Mouse (Mus musculus) liver, embryonic 13.5 days (tissue): ENCODE data around the gene Terf2. TPM values are rescaled to one million over a fixed set of nuclear protein-coding genes. Genes with fewer than 3 reads are reported as not detected.

Experiments used
- ATAC-seq: fragments of 200-750 bp; cut with Nextera tagmentation; 2 replicates; pipeline ENCODE4 v1.8.0; 2017; ENCODE audit warnings: low read depth, mild to moderate bottlenecking, moderate number of reproducible peaks, moderate library complexity
- DNase-seq: peaks from one replicate; pipeline ENCODE4 v3.0.0; 2022
- H3K27ac ChIP-seq: fragments of 300-500 bp; sonication (generic); 2 replicates; pipeline ENCODE4 v1.5.1; 2015; ENCODE audit warnings: moderate library complexity, mild to moderate bottlenecking, inconsistent platforms
- H3K27me3 ChIP-seq: fragments of 300-500 bp; sonication (generic); 2 replicates; pipeline ENCODE4 v1.6.1; 2015; ENCODE audit warnings: mild to moderate bottlenecking, inconsistent platforms
- H3K36me3 ChIP-seq: fragments of 300-500 bp; sonication (generic); 2 replicates; pipeline ENCODE4 v1.6.1; 2015; ENCODE audit warnings: mild to moderate bottlenecking, inconsistent platforms
- H3K4me1 ChIP-seq: fragments of 300-500 bp; sonication (generic); replicated peaks from 2 replicates; pipeline ENCODE4 v1.6.1; 2015; ENCODE audit warnings: inconsistent platforms
- H3K4me2 ChIP-seq: fragments of 300-500 bp; sonication (generic); 2 replicates; pipeline ENCODE4 v1.6.1; 2015; ENCODE audit warnings: inconsistent platforms, mild to moderate bottlenecking, moderate library complexity
- H3K4me3 ChIP-seq: fragments of 300-500 bp; sonication (generic); replicated peaks from 2 replicates; pipeline ENCODE4 v1.5.1; 2015; ENCODE audit warnings: mild to moderate bottlenecking, inconsistent platforms
- H3K9ac ChIP-seq: fragments of 300-500 bp; sonication (generic); 2 replicates; pipeline ENCODE4 v1.6.1; 2015; ENCODE audit warnings: mild to moderate bottlenecking, inconsistent platforms
- H3K9me3 ChIP-seq: fragments of 300-500 bp; sonication (generic); replicated peaks from 2 replicates; pipeline ENCODE4 v1.6.1; 2016; ENCODE audit warnings: inconsistent platforms
- WGBS: fragments of 180-500 bp; shearing (Covaris S2); methylation state at CpG from one replicate; pipeline ENCODE4 v1.1.7; 2015; ENCODE audit not compliant: insufficient replicate concordance; 5-methylcytosine and 5-hydroxymethylcytosine counted together
- polyA plus RNA-seq: library from polyadenylated mRNA; unstranded; fragments of >200 nt; fragmentation: Nextera tagmentation; extraction: Ambion mirVana; gene quantifications from 2 replicates; pipeline ENCODE4 v1.2.1, GENCODE M21; 2015

Terf2 gene
- polyA plus RNA-seq, 1 experiment from 2014 or later = 8.1 TPM

- peaks cover 6% of the 10 kb centered on the region; the same call in 1 of the 2 replicates for H3K27me3 ChIP-seq
- ATAC-seq (no peak; the same call in 1 of the 2 replicates), DNase-seq (no peak)
- no peaks in the 10 kb centered on the region for H3K36me3 ChIP-seq
- H3K4me2 ChIP-seq = no peak overlapping the region
- 0 out of 2 replicates have a peak, but pooled peaks cover 2% of the 10 kb centered on the region for H3K4me1 ChIP-seq
- no peak overlapping the region for H3K27ac ChIP-seq
- no peaks in the 10 kb centered on the region for H3K9me3 ChIP-seq
- WGBS = 69% methylated on average over 8 of the region's 8 CpGs
- H3K4me3 ChIP-seq = no peak overlapping the region
- no peak overlapping the region for H3K9ac ChIP-seq
These were observed 33.1 kb upstream of the Terf2 start for GRCm38 (mm10) chr8:107129171-107130025.

DNA sequence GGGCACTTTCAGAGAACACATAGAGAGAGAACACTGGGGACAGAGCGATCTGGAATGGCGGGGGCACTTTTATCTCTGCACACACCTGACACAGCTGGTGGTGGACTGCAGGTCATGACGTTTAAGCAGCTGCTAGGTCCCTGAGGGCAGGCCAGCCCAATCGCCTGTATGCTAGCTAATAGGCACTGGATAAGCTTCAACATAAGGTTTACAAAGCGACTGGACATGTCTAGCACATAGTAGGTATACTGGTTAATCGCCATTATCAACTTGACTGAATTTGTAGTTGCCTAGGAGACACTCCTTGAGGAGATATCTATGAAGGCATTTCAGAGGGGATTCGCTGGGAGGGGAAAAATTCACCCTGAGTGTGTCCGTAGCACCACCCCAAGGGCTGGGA, 28.0 kb upstream of the Terf2 start:
- Histone ChIP-seq H3K4me2 (no peak overlapping the region), H3K9ac (no peak overlapping the region), H3K9me3 (no peaks in the 10 kb centered on the region), H3K4me3 (no peak overlapping the region), H3K27ac (no peak overlapping the region), H3K4me1 (peaks cover 19% of the 10 kb centered on the region), H3K27me3 (no peaks in the 10 kb centered on the region), H3K36me3 (no peaks in the 10 kb centered on the region)
- no peak for ATAC-seq
- WGBS = 53% methylated on average over 8 of the region's 8 CpGs
- no peak for DNase-seq

GRCm38 (mm10) chr8:107123063-107123614, 26.8 kb upstream of the Terf2 start:
- no peak overlapping the region for H3K27ac ChIP-seq
- no peaks in the 10 kb centered on the region for H3K36me3 ChIP-seq
- ATAC-seq (no peak), DNase-seq (no peak)
- no peak overlapping the region for H3K9ac ChIP-seq
- no peaks in the 10 kb centered on the region for H3K9me3 ChIP-seq
- no peak overlapping the region for H3K4me2 ChIP-seq
- H3K4me1 ChIP-seq = peaks cover 24% of the 10 kb centered on the region
- no peak overlapping the region for H3K4me3 ChIP-seq
- no peaks in the 10 kb centered on the region for H3K27me3 ChIP-seq
- WGBS = 54% methylated on average over 9 of the region's 9 CpGs

DNA sequence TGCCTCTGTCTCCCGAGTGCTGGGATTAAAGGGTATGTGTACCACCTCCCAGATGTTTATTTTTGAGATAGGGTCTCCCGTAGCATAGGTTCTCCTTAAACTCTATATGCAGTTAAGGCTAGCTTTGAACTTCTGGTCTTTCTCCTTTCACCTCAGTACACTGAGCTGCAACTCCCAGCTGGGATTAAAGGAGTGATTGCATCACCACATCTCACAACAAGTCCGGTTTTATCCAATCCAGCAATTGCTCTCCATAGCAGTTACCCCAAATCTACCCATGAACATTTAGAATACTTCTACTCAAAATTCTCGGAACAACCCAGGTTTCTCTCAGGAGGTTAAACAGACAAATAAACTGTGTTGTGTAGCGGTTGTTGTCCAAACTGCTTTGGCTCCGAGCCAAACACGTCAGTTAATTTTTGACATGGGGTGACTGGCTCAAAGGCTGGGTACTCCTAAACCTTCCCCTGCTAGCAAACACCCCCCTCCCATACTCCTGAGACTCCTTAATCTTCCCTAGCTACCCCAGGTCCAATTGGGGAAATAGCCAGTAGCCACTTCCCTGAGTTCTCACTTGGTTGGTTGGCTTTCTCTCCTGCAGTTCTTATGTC, 25.4 kb upstream of the Terf2 start:
- ATAC-seq = no peak
- no peak overlapping the region for H3K4me2 ChIP-seq
- H3K9ac ChIP-seq = no peak overlapping the region
- WGBS = 73% methylated on average over 7 of the region's 7 CpGs
- DNase-seq = no peak
- H3K27ac ChIP-seq = no peak overlapping the region
- no peak overlapping the region for H3K4me3 ChIP-seq
- no peaks in the 10 kb centered on the region for H3K36me3 ChIP-seq
- no peaks in the 10 kb centered on the region for H3K9me3 ChIP-seq
- peaks cover 25% of the 10 kb centered on the region for H3K4me1 ChIP-seq
- H3K27me3 ChIP-seq = no peaks in the 10 kb centered on the region

DNA sequence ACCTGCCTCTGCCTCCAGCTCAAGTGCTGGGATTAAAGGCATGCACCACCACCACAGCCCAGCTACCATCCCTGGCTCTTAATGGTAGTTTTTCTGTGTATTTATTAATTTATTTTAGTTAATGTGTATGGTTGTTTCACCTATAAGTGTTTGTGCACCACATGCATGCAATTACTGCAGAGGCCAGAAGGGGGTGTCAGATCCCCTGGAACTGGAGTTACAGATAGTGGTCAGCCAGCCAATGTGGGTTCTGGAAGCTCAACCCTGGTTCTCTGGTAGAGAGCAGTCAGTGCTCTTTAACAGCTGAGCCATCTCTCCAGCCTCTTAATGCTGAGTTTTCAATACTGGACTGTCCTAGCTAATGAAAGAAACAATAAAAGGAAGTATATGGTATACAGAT, 24.5 kb upstream of the Terf2 start:
- Histone ChIP-seq H3K27ac (no peak overlapping the region), H3K9ac (no peak overlapping the region), H3K27me3 (no peaks in the 10 kb centered on the region), H3K4me1 (peaks cover 32% of the 10 kb centered on the region), H3K4me3 (no peak overlapping the region), H3K9me3 (no peaks in the 10 kb centered on the region), H3K4me2 (no peak overlapping the region), H3K36me3 (no peaks in the 10 kb centered on the region)
- DNase-seq = no peak
- ATAC-seq = no peak

GRCm38 (mm10) chr8:107119412-107119811, 23.1 kb upstream of the Terf2 start:
- DNase-seq = no peak
- no peak overlapping the region for H3K4me3 ChIP-seq
- no peak overlapping the region for H3K27ac ChIP-seq
- no peaks in the 10 kb centered on the region for H3K36me3 ChIP-seq
- no peaks in the 10 kb centered on the region for H3K9me3 ChIP-seq
- H3K9ac ChIP-seq = no peak overlapping the region
- H3K4me2 ChIP-seq = no peak overlapping the region
- peaks cover 42% of the 10 kb centered on the region for H3K4me1 ChIP-seq
- no peaks in the 10 kb centered on the region for H3K27me3 ChIP-seq
- ATAC-seq = no peak
- 67% methylated on average over 9 of the region's 9 CpGs for WGBS

- Histone ChIP-seq H3K9me3 (no peaks in the 10 kb centered on the region), H3K27ac (no peak overlapping the region), H3K27me3 (no peaks in the 10 kb centered on the region), H3K9ac (no peak overlapping the region), H3K36me3 (no peaks in the 10 kb centered on the region), H3K4me3 (no peak overlapping the region), H3K4me1 (peaks cover 40% of the 10 kb centered on the region), H3K4me2 (no peak overlapping the region)
- no peak for DNase-seq
- 29% methylated on average over 7 of the region's 7 CpGs for WGBS
- no peak for ATAC-seq
These were observed 22.5 kb upstream of the Terf2 start for GRCm38 (mm10) chr8:107118803-107119233.

- Histone ChIP-seq H3K4me2 (no peak overlapping the region), H3K9me3 (no peaks in the 10 kb centered on the region), H3K4me1 (peaks cover 30% of the 10 kb centered on the region), H3K36me3 (no peaks in the 10 kb centered on the region), H3K27ac (no peak overlapping the region), H3K9ac (no peak overlapping the region), H3K4me3 (no peak overlapping the region), H3K27me3 (no peaks in the 10 kb centered on the region)
- 37% methylated on average over 2 of the region's 2 CpGs for WGBS
- no peak for ATAC-seq
- no peak for DNase-seq
These were observed 20.7 kb upstream of the Terf2 start for GRCm38 (mm10) chr8:107117019-107117418.

- Histone ChIP-seq H3K9me3 (no peaks in the 10 kb centered on the region), H3K4me2 (no peak overlapping the region), H3K36me3 (no peaks in the 10 kb centered on the region), H3K4me3 (no peak overlapping the region), H3K27ac (no peak overlapping the region), H3K4me1 (peaks cover 30% of the 10 kb centered on the region), H3K27me3 (no peaks in the 10 kb centered on the region), H3K9ac (no peak overlapping the region)
- WGBS = 14% methylated on average over 11 of the region's 11 CpGs
- DNase-seq (peak; percentile 33), ATAC-seq (no peak)
These were observed 19.7 kb upstream of the Terf2 start for GRCm38 (mm10) chr8:107116023-107116422.

- H3K4me2 ChIP-seq = peak overlapping the region; percentile 45; the same call in 1 of the 2 replicates
- H3K36me3 ChIP-seq = no peaks in the 10 kb centered on the region
- WGBS = 42% methylated on average over 10 of the region's 10 CpGs
- no peaks in the 10 kb centered on the region for H3K9me3 ChIP-seq
- H3K9ac ChIP-seq = peak overlapping the region; percentile 15; the same call in 1 of the 2 replicates
- DNase-seq = no peak
- H3K4me3 ChIP-seq = 0 out of 2 replicates have a peak overlapping the region, but pooled peaks have one; percentile 7
- no peak for ATAC-seq
- H3K4me1 ChIP-seq = peaks cover 30% of the 10 kb centered on the region
- H3K27me3 ChIP-seq = no peaks in the 10 kb centered on the region
- H3K27ac ChIP-seq = no peak overlapping the region
These were observed 18.6 kb upstream of the Terf2 start for GRCm38 (mm10) chr8:107115008-107115320.

GRCm38 (mm10) chr8:107114150-107115007, 18.0 kb upstream of the Terf2 start:
- no peaks in the 10 kb centered on the region for H3K27me3 ChIP-seq
- peak overlapping the region; percentile 15 for H3K9ac ChIP-seq
- peak overlapping the region; percentile 45 for H3K4me2 ChIP-seq
- peak; percentile 47 for ATAC-seq
- no peaks in the 10 kb centered on the region for H3K9me3 ChIP-seq
- H3K27ac ChIP-seq = no peak overlapping the region
- DNase-seq = no peak
- H3K36me3 ChIP-seq = no peaks in the 10 kb centered on the region
- peaks cover 30% of the 10 kb centered on the region for H3K4me1 ChIP-seq
- 29% methylated on average over 19 of the region's 19 CpGs for WGBS
- 0 out of 2 replicates have a peak overlapping the region, but pooled peaks have one; percentile 7 for H3K4me3 ChIP-seq
